Mouse (Mus musculus): ENCODE data around the gene Spz1. TPM values are rescaled to one million over a fixed set of nuclear protein-coding genes. Genes with fewer than 3 reads are reported as not detected.

Spz1 gene
- polyA plus RNA-seq (2014; fragmentation: Nextera tagmentation; extraction: Ambion mirVana) = not detected in 2 replicates

DNA sequence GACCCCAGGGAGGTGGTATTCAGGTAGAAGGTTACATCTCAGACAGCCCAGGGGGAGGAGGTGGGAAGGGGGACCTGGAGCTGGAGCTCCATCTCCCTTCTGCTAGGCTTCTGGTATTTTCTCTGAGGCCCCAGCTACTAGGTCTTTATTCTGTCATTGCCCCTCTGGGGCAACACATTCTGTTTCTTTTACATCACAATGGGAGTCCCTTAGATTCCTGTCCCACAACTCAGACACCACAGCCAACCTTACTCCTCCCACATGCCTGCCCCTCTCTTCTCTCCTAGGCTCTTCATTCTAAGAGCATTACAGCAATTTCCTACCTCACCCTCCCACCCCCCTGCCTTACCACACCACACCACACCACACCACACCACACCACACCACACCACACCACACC lies at the start of gene Spz1:
Spz1 (minus strand) TSS at position 101 of the 400 bp plus-strand sequence.
- ATAC-seq (ENCODE audit: low FRiP score) = no peak
- no peak within 1 kb of the TSS for H3K9ac ChIP-seq (ENCODE audit: low read length)
- H3K9me3 ChIP-seq (ENCODE audit: control insufficient read depth, low read length) = no peaks in the 10 kb centered on the region

GRCm38 (mm10) chr13:92616459-92616858 lies 40.5 kb upstream of the Spz1 start:
- ATAC-seq (ENCODE audit: low FRiP score) = no peak
- H3K27me3 ChIP-seq (ENCODE audit: control insufficient read depth, insufficient read depth, low read length) = no peaks in the 10 kb centered on the region

More for the DNA sequence above, at the start of gene Spz1:
- Histone ChIP-seq H3K36me3 (ENCODE audit: control insufficient read depth, insufficient read depth, low read length) (no peaks in the 10 kb centered on the region), H3K4me2 (no peak within 1 kb of the TSS), H3K27me3 (ENCODE audit: control insufficient read depth, insufficient read depth, low read length) (no peaks in the 10 kb centered on the region), H3K27ac (ENCODE audit: low read depth, low read length) (no peak within 1 kb of the TSS), H3K4me3 (ENCODE audit: low read depth, low read length) (no peak within 1 kb of the TSS), H3K4me1 (ENCODE audit: control insufficient read depth, insufficient read depth, low read length) (peaks cover 4% of the 10 kb centered on the region)
- no peak for DNase-seq (ENCODE audit: low spot score, missing footprints)

DNA sequence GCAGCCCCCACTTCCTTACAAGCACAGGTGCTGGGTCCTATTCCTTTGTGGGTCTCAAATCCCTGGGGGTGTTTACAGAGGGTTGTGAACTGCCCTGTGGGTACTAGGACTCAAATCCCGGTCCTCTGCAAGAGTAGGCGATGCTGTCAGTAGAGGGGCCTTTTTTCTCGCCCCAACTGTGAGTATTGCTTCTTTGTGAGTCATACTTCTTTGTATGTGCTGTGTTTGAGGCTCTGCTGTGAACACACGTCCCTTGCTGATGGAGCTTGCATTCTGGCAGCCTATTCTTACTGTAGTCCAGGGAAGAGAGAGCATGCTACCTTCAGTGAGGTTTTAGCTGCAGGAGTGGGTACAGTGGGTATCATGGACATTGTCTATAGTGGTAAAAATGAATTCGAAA lies 39.2 kb upstream of the Spz1 start:
- Histone ChIP-seq H3K4me2 (no peak overlapping the region), H3K27ac (ENCODE audit: low read depth, low read length) (no peak overlapping the region), H3K36me3 (ENCODE audit: control insufficient read depth, insufficient read depth, low read length) (no peaks in the 10 kb centered on the region), H3K4me3 (ENCODE audit: low read depth, low read length) (no peak overlapping the region), H3K9me3 (ENCODE audit: control insufficient read depth, low read length) (no peaks in the 10 kb centered on the region), H3K4me1 (ENCODE audit: control insufficient read depth, insufficient read depth, low read length) (peaks cover 5% of the 10 kb centered on the region), H3K9ac (ENCODE audit: low read length) (no peak overlapping the region), H3K27me3 (ENCODE audit: control insufficient read depth, insufficient read depth, low read length) (no peaks in the 10 kb centered on the region)
- ATAC-seq (ENCODE audit: low FRiP score) = no peak
- peak; percentile 28 for DNase-seq (ENCODE audit: low spot score, missing footprints)
- 86% methylated on average over 5 of the region's 5 CpGs for WGBS

More at GRCm38 (mm10) chr13:92616459-92616858, 40.5 kb upstream of the Spz1 start:
- H3K27ac ChIP-seq (ENCODE audit: low read depth, low read length) = no peak overlapping the region
- H3K4me1 ChIP-seq (ENCODE audit: control insufficient read depth, insufficient read depth, low read length) = peaks cover 5% of the 10 kb centered on the region
- H3K9ac ChIP-seq (ENCODE audit: low read length) = no peak overlapping the region
- no peak overlapping the region for H3K4me3 ChIP-seq (ENCODE audit: low read depth, low read length)
- peak; percentile 67 for DNase-seq (ENCODE audit: low spot score, missing footprints)
- no peaks in the 10 kb centered on the region for H3K36me3 ChIP-seq (ENCODE audit: control insufficient read depth, insufficient read depth, low read length)
- H3K9me3 ChIP-seq (ENCODE audit: control insufficient read depth, low read length) = no peaks in the 10 kb centered on the region
- 92% methylated on average over 8 of the region's 8 CpGs for WGBS
- no peak overlapping the region for H3K4me2 ChIP-seq

GRCm38 (mm10) chr13:92613094-92613493 lies 37.1 kb upstream of the Spz1 start:
- no peaks in the 10 kb centered on the region for H3K36me3 ChIP-seq (ENCODE audit: control insufficient read depth, insufficient read depth, low read length)
- no peaks in the 10 kb centered on the region for H3K9me3 ChIP-seq (ENCODE audit: control insufficient read depth, low read length)
- H3K4me3 ChIP-seq (ENCODE audit: low read depth, low read length) = no peak overlapping the region
- peaks cover 8% of the 10 kb centered on the region for H3K4me1 ChIP-seq (ENCODE audit: control insufficient read depth, insufficient read depth, low read length)
- ATAC-seq (ENCODE audit: low FRiP score) = no peak
- no peak overlapping the region for H3K9ac ChIP-seq (ENCODE audit: low read length)
- no peaks in the 10 kb centered on the region for H3K27me3 ChIP-seq (ENCODE audit: control insufficient read depth, insufficient read depth, low read length)
- WGBS = 81% methylated on average over 5 of the region's 5 CpGs
- no peak overlapping the region for H3K27ac ChIP-seq (ENCODE audit: low read depth, low read length)
- H3K4me2 ChIP-seq = no peak overlapping the region
- peak; percentile 72 for DNase-seq (ENCODE audit: low spot score, missing footprints)

DNA sequence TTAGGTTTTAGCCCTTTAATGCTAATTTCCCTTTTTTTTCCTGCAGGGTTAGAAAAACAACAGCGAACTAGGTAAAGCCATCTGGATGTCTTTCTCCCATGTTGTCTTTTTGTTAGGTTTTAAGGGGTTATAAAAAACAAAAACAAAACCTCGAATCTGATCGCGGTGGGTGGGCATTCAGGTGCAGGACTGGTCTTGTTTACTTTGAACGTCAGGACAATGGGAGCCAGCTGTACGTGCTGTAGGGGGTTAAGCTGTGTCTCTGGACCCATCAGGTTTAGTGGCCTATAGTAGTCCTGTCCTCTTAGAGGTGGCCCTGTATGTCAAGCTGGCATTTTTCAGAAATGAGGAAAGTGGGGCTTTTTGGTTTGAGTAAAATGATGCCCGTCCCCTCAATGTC lies 35.9 kb upstream of the Spz1 start:
- H3K27ac ChIP-seq (ENCODE audit: low read depth, low read length) = no peak overlapping the region

GRCm38 (mm10) chr13:92611254-92611784 lies 35.3 kb upstream of the Spz1 start:
- H3K9me3 ChIP-seq (ENCODE audit: control insufficient read depth, low read length) = no peaks in the 10 kb centered on the region

More for the DNA sequence above, 35.9 kb upstream of the Spz1 start:
- WGBS = 3% methylated on average over 7 of the region's 7 CpGs
- peaks cover 8% of the 10 kb centered on the region for H3K4me1 ChIP-seq (ENCODE audit: control insufficient read depth, insufficient read depth, low read length)
- DNase-seq (ENCODE audit: low spot score, missing footprints) (no peak), ATAC-seq (ENCODE audit: low FRiP score) (no peak)
- H3K27me3 ChIP-seq (ENCODE audit: control insufficient read depth, insufficient read depth, low read length) = no peaks in the 10 kb centered on the region
- H3K4me3 ChIP-seq (ENCODE audit: low read depth, low read length) = peak overlapping the region; percentile 64
- no peaks in the 10 kb centered on the region for H3K36me3 ChIP-seq (ENCODE audit: control insufficient read depth, insufficient read depth, low read length)
- peak overlapping the region; percentile 74 for H3K9ac ChIP-seq (ENCODE audit: low read length)
- H3K9me3 ChIP-seq (ENCODE audit: control insufficient read depth, low read length) = no peaks in the 10 kb centered on the region
- H3K4me2 ChIP-seq = peak overlapping the region; percentile 93

GRCm38 (mm10) chr13:92610311-92611221 lies 34.6 kb upstream of the Spz1 start, which contains the start of gene Serinc5:
Gene Serinc5 (plus strand): TSS chr13:92611091.
- DNase-seq (ENCODE audit: low spot score, missing footprints) (peak; percentile 100), ATAC-seq (ENCODE audit: low FRiP score) (peak; percentile 99)
- Histone ChIP-seq H3K4me3 (ENCODE audit: low read depth, low read length) (peak within 1 kb of the TSS; percentile 64), H3K9me3 (ENCODE audit: control insufficient read depth, low read length) (no peaks in the 10 kb centered on the region), H3K27ac (ENCODE audit: low read depth, low read length) (peak within 1 kb of the TSS; percentile 44; the same call in 1 of the 2 replicates), H3K27me3 (ENCODE audit: control insufficient read depth, insufficient read depth, low read length) (no peaks in the 10 kb centered on the region), H3K4me1 (ENCODE audit: control insufficient read depth, insufficient read depth, low read length) (peaks cover 8% of the 10 kb centered on the region), H3K9ac (ENCODE audit: low read length) (peak within 1 kb of the TSS; percentile 74), H3K36me3 (ENCODE audit: control insufficient read depth, insufficient read depth, low read length) (no peaks in the 10 kb centered on the region), H3K4me2 (peak within 1 kb of the TSS; percentile 93)
- WGBS = under 1% methylated on average over 55 of the region's 55 CpGs

More at GRCm38 (mm10) chr13:92611254-92611784, 35.3 kb upstream of the Spz1 start:
- under 1% methylated on average over 43 of the region's 43 CpGs for WGBS
- peak overlapping the region; percentile 64 for H3K4me3 ChIP-seq (ENCODE audit: low read depth, low read length)
- peak overlapping the region; percentile 74 for H3K9ac ChIP-seq (ENCODE audit: low read length)
- no peaks in the 10 kb centered on the region for H3K36me3 ChIP-seq (ENCODE audit: control insufficient read depth, insufficient read depth, low read length)
- H3K4me1 ChIP-seq (ENCODE audit: control insufficient read depth, insufficient read depth, low read length) = peaks cover 8% of the 10 kb centered on the region
- peak overlapping the region; percentile 93 for H3K4me2 ChIP-seq
- H3K27me3 ChIP-seq (ENCODE audit: control insufficient read depth, insufficient read depth, low read length) = no peaks in the 10 kb centered on the region
- DNase-seq (ENCODE audit: low spot score, missing footprints) = peak; percentile 97
- peak; percentile 65; the same call in 1 of the 2 replicates for ATAC-seq (ENCODE audit: low FRiP score)
- H3K27ac ChIP-seq (ENCODE audit: low read depth, low read length) = peak overlapping the region; percentile 44; the same call in 1 of the 2 replicates

DNA sequence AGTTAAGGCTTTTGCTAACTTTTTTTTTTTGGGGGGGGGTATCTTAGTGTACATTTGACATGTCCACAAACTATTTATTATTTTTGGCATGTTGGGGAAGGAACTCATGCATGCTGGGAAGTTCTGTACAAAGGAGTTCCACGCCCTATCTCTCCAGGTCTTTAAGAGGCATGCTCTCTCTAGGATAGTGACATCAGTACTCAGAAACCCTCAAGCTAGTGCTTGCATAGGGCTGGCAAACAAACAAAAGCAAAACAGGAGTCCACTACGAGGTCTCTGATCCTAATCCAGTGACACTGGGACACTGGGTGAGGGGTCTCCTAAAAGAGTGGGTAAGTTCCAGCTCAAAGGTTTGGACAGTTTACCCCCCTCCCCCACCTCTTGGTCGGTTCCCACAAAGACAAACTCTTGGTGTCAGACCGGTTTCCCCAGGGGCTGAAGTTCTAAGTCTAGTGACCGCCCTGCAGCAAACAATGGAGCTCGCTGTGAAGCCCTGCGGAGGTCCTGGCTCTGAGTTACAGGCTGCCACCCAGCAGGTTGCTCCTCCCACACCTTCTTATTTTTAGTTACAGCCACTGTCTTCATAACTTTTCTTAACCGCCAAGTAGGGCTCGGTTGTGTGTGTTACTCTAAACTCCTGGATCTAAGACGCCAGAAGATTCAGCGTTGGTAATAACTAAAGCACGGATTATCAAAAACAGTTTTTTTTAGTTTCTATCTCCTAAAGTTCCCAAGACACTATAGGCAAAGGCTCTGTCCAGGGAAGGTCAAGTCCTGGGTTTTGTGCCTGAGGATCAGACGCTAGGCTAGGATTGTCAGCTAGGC lies 33.7 kb upstream of the Spz1 start:
- Histone ChIP-seq H3K4me1 (ENCODE audit: control insufficient read depth, insufficient read depth, low read length) (peaks cover 8% of the 10 kb centered on the region), H3K9ac (ENCODE audit: low read length) (no peak overlapping the region; the same call in 1 of the 2 replicates), H3K4me3 (ENCODE audit: low read depth, low read length) (peak overlapping the region; percentile 64), H3K4me2 (peak overlapping the region; percentile 93), H3K9me3 (ENCODE audit: control insufficient read depth, low read length) (no peaks in the 10 kb centered on the region), H3K27me3 (ENCODE audit: control insufficient read depth, insufficient read depth, low read length) (no peaks in the 10 kb centered on the region), H3K36me3 (ENCODE audit: control insufficient read depth, insufficient read depth, low read length) (no peaks in the 10 kb centered on the region), H3K27ac (ENCODE audit: low read depth, low read length) (no peak overlapping the region)
- ATAC-seq (ENCODE audit: low FRiP score) (no peak), DNase-seq (ENCODE audit: low spot score, missing footprints) (peak; percentile 88)
- WGBS = 8% methylated on average over 13 of the region's 13 CpGs
